Mouse (Mus musculus) liver, embryonic 15.5 days (tissue): ENCODE results near the gene Zfp867. TPM values are rescaled to one million over a fixed set of nuclear protein-coding genes. Genes with fewer than 3 reads are reported as not detected.
A peak's percentile ranks its signal among the peaks of the same experiment; 100 is the strongest.

Experiments
- ATAC-seq: fragments of 200-750 bp; cut with Nextera tagmentation; 2 replicates; pipeline ENCODE4 v1.8.0; 2017; ENCODE audit warnings: moderate number of reproducible peaks, mild to moderate bottlenecking, moderate library complexity; ENCODE audit not compliant: insufficient read depth
- H3K27ac ChIP-seq: fragments of 300-500 bp; sonication (generic); replicated peaks from 2 replicates; pipeline ENCODE4 v1.5.1; 2015; ENCODE audit warnings: mild to moderate bottlenecking, inconsistent platforms
- H3K27me3 ChIP-seq: fragments of 300-500 bp; sonication (generic); 2 replicates; pipeline ENCODE4 v1.6.1; 2015; ENCODE audit warnings: mild to moderate bottlenecking, inconsistent platforms
- H3K36me3 ChIP-seq: fragments of 300-500 bp; sonication (generic); replicated peaks from 2 replicates; pipeline ENCODE4 v1.6.1; 2015; ENCODE audit warnings: moderate library complexity, mild to moderate bottlenecking, inconsistent platforms
- H3K4me1 ChIP-seq: fragments of 300-500 bp; sonication (generic); replicated peaks from 2 replicates; pipeline ENCODE4 v1.6.1; 2015; ENCODE audit warnings: inconsistent platforms
- H3K4me2 ChIP-seq: fragments of 300-500 bp; sonication (generic); 2 replicates; pipeline ENCODE4 v1.6.1; 2015; ENCODE audit warnings: moderate library complexity, mild to moderate bottlenecking, inconsistent platforms
- H3K4me3 ChIP-seq: fragments of 300-500 bp; sonication (generic); replicated peaks from 2 replicates; pipeline ENCODE4 v1.5.1; 2015; ENCODE audit warnings: mild to moderate bottlenecking, inconsistent platforms
- H3K9ac ChIP-seq: fragments of 300-500 bp; sonication (generic); 2 replicates; pipeline ENCODE4 v1.6.1; 2015; ENCODE audit warnings: moderate library complexity, mild to moderate bottlenecking, inconsistent platforms
- H3K9me3 ChIP-seq: fragments of 300-500 bp; sonication (generic); replicated peaks from 2 replicates; pipeline ENCODE4 v1.6.1; 2016; ENCODE audit warnings: inconsistent platforms
- WGBS: fragments of 180-500 bp; shearing (Covaris S2); methylation state at CpG from one replicate; pipeline ENCODE4 v1.1.7; 2015; ENCODE audit warnings: mixed read lengths; ENCODE audit not compliant: insufficient replicate concordance; 5-methylcytosine and 5-hydroxymethylcytosine counted together
- polyA plus RNA-seq: library from polyadenylated mRNA; unstranded; fragments of >200 nt; fragmentation: Nextera tagmentation; extraction: Ambion mirVana; gene quantifications from 2 replicates; pipeline ENCODE4 v1.2.1, GENCODE M21; 2015

The Zfp867 gene
- polyA plus RNA-seq, 1 experiment from 2014 or later = 1.5 TPM

DNA sequence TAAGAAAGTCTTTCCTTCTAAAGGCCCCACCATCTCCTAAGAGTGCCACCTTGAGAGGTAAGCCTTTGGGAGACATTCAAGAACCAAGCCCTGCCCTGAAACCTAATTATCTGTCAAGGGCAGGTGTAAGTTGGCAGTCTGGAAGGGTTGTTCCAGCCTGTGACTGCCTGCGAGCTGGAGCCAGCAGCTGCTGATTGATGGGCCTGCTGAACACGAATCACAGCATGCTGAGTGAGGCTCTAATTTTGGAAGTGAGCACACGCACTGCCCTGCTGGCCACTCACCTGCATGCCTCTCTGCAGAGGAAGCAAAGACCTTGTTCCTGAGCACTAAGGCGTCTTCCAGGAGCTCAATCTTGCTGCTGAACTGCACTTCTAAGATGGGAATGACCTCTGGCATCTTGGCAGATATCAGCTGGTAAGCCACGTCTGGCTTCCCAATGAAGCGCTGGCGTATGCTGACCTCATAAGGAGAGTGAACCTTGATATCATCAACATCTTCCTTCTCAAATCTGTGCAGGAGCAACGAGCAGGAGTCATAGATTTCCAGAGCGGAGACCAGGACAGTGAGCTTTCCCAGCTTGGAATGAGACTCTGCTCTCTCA lies 44.1 kb downstream of the Zfp867 start:
- Histone ChIP-seq H3K4me1 (peaks cover 8% of the 10 kb centered on the region; the same call in 1 of the 2 replicates), H3K27me3 (no peaks in the 10 kb centered on the region), H3K9me3 (no peaks in the 10 kb centered on the region), H3K9ac (no peak overlapping the region), H3K4me3 (no peak overlapping the region), H3K4me2 (no peak overlapping the region), H3K36me3 (peaks cover 13% of the 10 kb centered on the region; the same call in 1 of the 2 replicates), H3K27ac (no peak overlapping the region)
- 65% methylated on average over 9 of the region's 9 CpGs for WGBS
- ATAC-seq = no peak

DNA sequence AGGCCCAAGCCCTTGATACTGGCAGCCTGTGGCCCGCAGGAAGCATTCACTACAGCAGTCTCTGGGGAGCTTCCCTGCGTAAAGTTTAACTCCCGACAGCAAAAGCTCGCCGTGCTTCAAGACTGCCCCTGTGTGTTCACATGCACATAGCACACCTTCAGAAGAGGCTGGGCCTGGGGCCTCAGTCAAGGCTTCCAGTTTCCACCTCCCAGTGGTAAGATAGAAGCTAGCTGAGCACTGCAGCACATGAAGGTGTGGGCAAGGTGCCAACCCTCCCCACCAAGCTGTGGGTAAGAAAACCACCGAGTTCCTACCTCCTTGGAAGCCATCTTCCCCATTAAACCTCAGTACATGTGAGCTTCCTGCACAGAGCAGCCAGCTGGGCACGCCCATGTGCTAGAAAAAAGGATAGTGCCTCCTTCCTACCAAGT lies 46.6 kb downstream of the Zfp867 start:
- H3K27me3 ChIP-seq = no peaks in the 10 kb centered on the region
- H3K27ac ChIP-seq = no peak overlapping the region
- H3K4me3 ChIP-seq = no peak overlapping the region
- no peak overlapping the region for H3K4me2 ChIP-seq
- ATAC-seq = no peak
- 39% methylated on average over 7 of the region's 7 CpGs for WGBS
- H3K36me3 ChIP-seq = peaks cover 13% of the 10 kb centered on the region; the same call in 1 of the 2 replicates
- H3K9ac ChIP-seq = no peak overlapping the region
- no peaks in the 10 kb centered on the region for H3K9me3 ChIP-seq
- peaks cover 15% of the 10 kb centered on the region for H3K4me1 ChIP-seq

DNA sequence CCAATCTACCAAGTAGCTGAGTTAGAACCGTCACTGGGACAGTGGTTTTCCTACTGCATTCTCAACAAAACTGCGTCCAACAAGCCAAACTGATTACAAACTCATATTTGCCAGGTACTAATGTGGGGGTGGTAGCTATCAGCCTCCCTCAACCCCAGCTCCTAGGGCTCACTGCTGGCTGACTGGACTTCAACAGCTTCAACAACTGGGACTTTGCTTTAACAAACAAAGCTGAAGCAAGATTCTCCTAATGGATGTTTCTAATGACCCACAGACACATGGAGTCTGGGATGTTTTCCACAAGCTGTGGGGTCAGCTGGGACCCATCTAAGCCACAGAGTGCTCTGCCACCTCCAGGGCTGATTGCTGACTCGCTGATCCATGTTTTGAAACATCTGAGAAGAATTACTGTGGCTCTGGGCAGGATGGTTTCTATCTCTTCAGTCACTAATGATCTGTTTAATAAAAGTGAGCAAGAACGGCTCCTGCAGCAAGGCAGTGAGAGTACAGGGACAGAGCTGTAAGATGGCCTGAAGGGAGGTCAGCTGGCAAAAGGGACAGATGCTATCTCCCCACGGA lies 49.2 kb downstream of the Zfp867 start:
- peaks cover 11% of the 10 kb centered on the region; the same call in 1 of the 2 replicates for H3K36me3 ChIP-seq
- no peaks in the 10 kb centered on the region for H3K27me3 ChIP-seq
- peak overlapping the region; percentile 39 for H3K27ac ChIP-seq
- peaks cover 15% of the 10 kb centered on the region for H3K4me1 ChIP-seq
- no peak overlapping the region for H3K9ac ChIP-seq
- no peak overlapping the region for H3K4me2 ChIP-seq
- no peaks in the 10 kb centered on the region for H3K9me3 ChIP-seq
- H3K4me3 ChIP-seq = no peak overlapping the region
- 51% methylated on average over 5 of the region's 5 CpGs for WGBS
- ATAC-seq = peak; percentile 43

DNA sequence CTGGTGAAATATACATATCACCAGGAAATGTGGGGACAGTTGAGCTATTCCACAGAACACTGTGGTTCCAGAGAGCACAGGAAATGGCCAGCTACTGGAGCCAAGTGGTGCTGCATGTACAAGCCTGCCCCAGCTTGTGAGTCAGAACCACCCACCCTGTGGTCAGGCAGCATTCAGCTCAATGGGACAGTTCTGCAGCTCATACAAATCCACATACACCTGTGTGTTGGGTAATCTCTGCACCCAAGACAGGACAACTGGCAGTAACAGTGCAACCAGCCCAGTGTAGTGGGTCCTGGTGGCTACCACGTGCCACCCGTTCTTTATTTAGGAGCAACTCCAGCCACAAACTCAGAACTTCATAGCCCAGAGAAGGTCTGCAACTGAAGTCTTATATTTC lies 50.3 kb downstream of the Zfp867 start:
- no peak for ATAC-seq
- Histone ChIP-seq H3K27me3 (no peaks in the 10 kb centered on the region), H3K36me3 (peaks cover 3% of the 10 kb centered on the region; the same call in 1 of the 2 replicates), H3K4me2 (no peak overlapping the region), H3K9ac (no peak overlapping the region), H3K9me3 (no peaks in the 10 kb centered on the region), H3K27ac (no peak overlapping the region), H3K4me3 (no peak overlapping the region), H3K4me1 (peaks cover 15% of the 10 kb centered on the region)
- WGBS = 44% methylated on average over 2 of the region's 2 CpGs

DNA sequence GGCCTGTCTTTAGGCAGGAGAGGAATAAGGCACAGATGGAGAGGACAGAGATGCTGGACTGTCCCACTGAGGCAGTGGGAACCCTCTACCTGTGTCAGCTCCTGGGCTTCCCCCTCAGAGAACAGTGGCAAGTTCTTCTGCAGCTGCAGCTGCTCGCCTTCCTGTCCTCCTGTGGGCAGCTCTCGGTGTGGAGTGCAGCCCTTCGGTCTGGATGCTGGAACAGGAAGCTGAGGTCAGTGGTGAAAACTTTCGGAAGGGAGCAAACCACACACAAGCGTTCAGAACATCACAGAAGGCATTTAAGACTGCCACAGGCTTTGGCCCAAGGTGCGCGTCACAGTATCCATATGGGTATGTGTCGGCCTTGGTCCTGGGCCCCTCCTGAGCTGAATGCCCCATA lies 50.8 kb downstream of the Zfp867 start:
- no peak overlapping the region for H3K4me2 ChIP-seq
- H3K4me3 ChIP-seq = no peak overlapping the region
- 38% methylated on average over 8 of the region's 8 CpGs for WGBS
- no peak overlapping the region for H3K9ac ChIP-seq
- ATAC-seq = no peak
- 0 out of 2 replicates have a peak, but pooled peaks cover under 1% of the 10 kb centered on the region for H3K36me3 ChIP-seq
- no peak overlapping the region for H3K27ac ChIP-seq
- no peaks in the 10 kb centered on the region for H3K27me3 ChIP-seq
- no peaks in the 10 kb centered on the region for H3K9me3 ChIP-seq
- peaks cover 15% of the 10 kb centered on the region for H3K4me1 ChIP-seq

DNA sequence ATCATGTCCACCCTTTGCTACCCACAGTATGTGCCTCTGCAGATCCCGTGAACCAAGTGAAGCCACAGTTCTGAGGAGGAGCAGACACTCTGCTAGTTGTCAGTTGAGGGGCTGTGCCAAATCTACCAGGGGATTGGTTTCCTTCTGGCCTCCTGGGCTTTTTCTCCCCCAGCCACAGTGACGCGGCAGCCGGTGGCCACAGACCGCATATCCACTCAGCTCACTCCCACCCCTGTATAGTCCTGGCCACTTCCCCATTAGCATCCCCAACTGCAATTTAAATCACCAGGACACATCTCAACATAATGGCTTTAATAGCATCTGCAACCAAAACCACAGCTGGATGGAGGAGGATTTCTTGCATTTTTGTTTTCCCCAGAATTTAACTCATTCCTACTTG lies 53.6 kb downstream of the Zfp867 start:
- H3K4me1 ChIP-seq = peaks cover 12% of the 10 kb centered on the region
- H3K36me3 ChIP-seq = no peaks in the 10 kb centered on the region
- no peaks in the 10 kb centered on the region for H3K27me3 ChIP-seq
- H3K9ac ChIP-seq = no peak overlapping the region
- 12% methylated on average over 5 of the region's 5 CpGs for WGBS
- no peak overlapping the region for H3K4me2 ChIP-seq
- H3K4me3 ChIP-seq = no peak overlapping the region
- ATAC-seq = no peak
- no peaks in the 10 kb centered on the region for H3K9me3 ChIP-seq
- no peak overlapping the region for H3K27ac ChIP-seq

DNA sequence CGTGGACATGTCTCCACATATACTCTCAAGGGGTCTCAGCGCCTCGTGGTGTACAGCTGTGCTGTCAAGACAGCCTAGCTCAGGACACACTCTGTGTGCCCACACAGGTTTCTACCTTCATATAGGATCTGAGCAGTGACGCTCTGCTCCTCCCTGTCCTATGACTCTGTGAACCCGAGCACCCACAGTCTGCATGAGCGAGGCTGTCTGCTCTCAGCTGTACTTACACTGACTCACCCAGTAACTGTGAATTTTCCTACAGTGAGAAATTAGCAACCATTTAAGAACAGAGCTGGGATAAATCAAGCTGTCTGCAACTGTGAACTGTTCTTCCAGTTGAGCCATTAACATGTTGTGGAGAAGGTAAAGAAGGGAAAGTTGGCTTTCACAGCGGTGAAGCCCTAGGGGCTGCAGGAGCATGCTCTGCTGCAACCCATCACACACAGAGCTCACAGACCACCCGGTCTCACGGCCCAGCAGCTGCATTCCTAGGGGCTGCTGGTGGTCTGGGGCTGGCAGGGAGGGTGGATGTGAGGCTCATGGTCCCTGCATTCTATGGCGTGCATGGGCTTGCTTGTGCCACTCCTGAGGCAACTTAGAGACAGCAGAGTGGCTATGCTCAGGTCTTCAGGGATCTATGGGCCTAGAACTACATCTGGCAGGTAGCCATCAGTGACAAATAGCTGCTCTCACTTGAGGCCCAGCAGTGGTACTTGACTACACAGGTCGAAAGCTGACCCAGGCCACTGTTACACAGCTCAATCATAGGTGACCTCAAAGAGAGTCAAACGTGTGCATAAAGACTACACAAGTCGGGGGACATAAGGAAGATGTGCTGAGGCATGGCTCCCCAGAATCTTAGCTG lies 59.0 kb downstream of the Zfp867 start:
- H3K9ac ChIP-seq = no peak overlapping the region
- no peak for ATAC-seq
- H3K27me3 ChIP-seq = no peaks in the 10 kb centered on the region
- no peak overlapping the region for H3K4me3 ChIP-seq
- H3K9me3 ChIP-seq = no peaks in the 10 kb centered on the region
- no peak overlapping the region for H3K4me2 ChIP-seq
- 0 out of 2 replicates have a peak, but pooled peaks cover 3% of the 10 kb centered on the region for H3K4me1 ChIP-seq
- 69% methylated on average over 13 of the region's 13 CpGs for WGBS
- H3K36me3 ChIP-seq = no peaks in the 10 kb centered on the region
- no peak overlapping the region for H3K27ac ChIP-seq

DNA sequence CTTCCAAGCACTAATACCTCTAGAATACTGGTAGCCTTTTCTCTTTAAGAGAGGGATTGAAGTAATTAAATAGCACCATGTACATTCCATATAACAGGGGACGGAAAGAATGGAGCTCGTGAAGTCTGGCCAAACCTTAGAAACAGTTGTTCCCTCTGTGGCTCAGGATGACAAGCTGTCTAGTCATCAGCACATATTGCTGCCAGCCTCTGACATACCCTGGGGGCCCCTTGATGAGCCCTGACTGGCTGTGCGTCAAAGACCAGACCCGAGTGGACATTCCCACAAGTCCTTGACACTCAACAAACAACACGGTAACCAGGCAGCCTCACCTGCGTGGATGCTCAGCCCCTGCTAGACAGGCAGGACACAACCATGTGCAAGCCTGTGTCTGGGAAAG lies 60.2 kb downstream of the Zfp867 start:
- Histone ChIP-seq H3K4me3 (no peak overlapping the region), H3K36me3 (0 out of 2 replicates have a peak, but pooled peaks cover 3% of the 10 kb centered on the region), H3K9me3 (no peaks in the 10 kb centered on the region), H3K4me1 (0 out of 2 replicates have a peak, but pooled peaks cover 3% of the 10 kb centered on the region), H3K4me2 (no peak overlapping the region), H3K27me3 (no peaks in the 10 kb centered on the region), H3K9ac (no peak overlapping the region), H3K27ac (no peak overlapping the region)
- ATAC-seq = no peak
- WGBS = 67% methylated on average over 6 of the region's 6 CpGs

Other genes with a start within 250 kb of the Zfp867 start
- 255 and 269 TPM in 2 replicates for gene Arf1, start 244.2 kb downstream of the Zfp867 start, polyA plus RNA-seq
- gene Wnt3a, start 181.7 kb downstream of the Zfp867 start, polyA plus RNA-seq = 0.03 TPM in 1 of 2 replicates, not detected in the other
- 0.20 and 0.33 TPM in 2 replicates for gene Wnt9a, start 165.5 kb downstream of the Zfp867 start, polyA plus RNA-seq
- not detected in 2 replicates for gene Prss38, start 96.8 kb downstream of the Zfp867 start, polyA plus RNA-seq
- 3.9 and 4.3 TPM in 2 replicates for gene Jmjd4, start 22.4 kb downstream of the Zfp867 start, polyA plus RNA-seq
- gene Snap47, start 21.3 kb downstream of the Zfp867 start, polyA plus RNA-seq = 25.4 and 27.1 TPM in 2 replicates
- 4.4 and 4.6 TPM in 2 replicates for gene Zkscan17, start 54.3 kb upstream of the Zfp867 start, polyA plus RNA-seq
- gene Nlrp3, start 69.1 kb upstream of the Zfp867 start, polyA plus RNA-seq = 0.70 and 0.76 TPM in 2 replicates
- not detected in 2 replicates for gene Olfr222, start 103.8 kb upstream of the Zfp867 start, polyA plus RNA-seq
- gene Olfr223, start 120.8 kb upstream of the Zfp867 start, polyA plus RNA-seq = not detected in 2 replicates
- gene Mprip, start 188.8 kb upstream of the Zfp867 start, polyA plus RNA-seq = 14.4 and 17.3 TPM in 2 replicates